Mouse (Mus musculus) liver, embryonic 12.5 days (tissue): ENCODE data around the gene Il3ra. TPM values are rescaled to one million over a fixed set of nuclear protein-coding genes. Genes with fewer than 3 reads are reported as not detected.

ENCODE experiments used
- ATAC-seq: fragments of 200-750 bp; cut with Nextera tagmentation; 2 replicates; pipeline ENCODE4 v1.8.0; 2017; ENCODE audit warnings: moderate number of reproducible peaks, mild to moderate bottlenecking, moderate library complexity
- H3K27ac ChIP-seq: fragments of 300-500 bp; sonication (generic); 2 replicates; pipeline ENCODE4 v1.5.1; 2016; ENCODE audit warnings: mild to moderate bottlenecking
- H3K27me3 ChIP-seq: fragments of 300-500 bp; sonication (generic); replicated peaks from 2 replicates; pipeline ENCODE4 v1.6.1; 2016; ENCODE audit warnings: mild to moderate bottlenecking, moderate library complexity
- H3K36me3 ChIP-seq: fragments of 300-500 bp; sonication (generic); 2 replicates; pipeline ENCODE4 v1.6.1; 2016; ENCODE audit warnings: mild to moderate bottlenecking, moderate library complexity
- H3K4me1 ChIP-seq: fragments of 300-500 bp; sonication (generic); 2 replicates; pipeline ENCODE4 v1.6.1; 2016
- H3K4me2 ChIP-seq: fragments of 300-500 bp; sonication (generic); 2 replicates; pipeline ENCODE4 v1.6.1; 2016; ENCODE audit warnings: mild to moderate bottlenecking, moderate library complexity
- H3K4me3 ChIP-seq: fragments of 300-500 bp; sonication (generic); 2 replicates; pipeline ENCODE4 v1.5.1; 2016; ENCODE audit warnings: mild to moderate bottlenecking, moderate library complexity
- H3K9ac ChIP-seq: fragments of 300-500 bp; sonication (generic); 2 replicates; pipeline ENCODE4 v1.6.1; 2016; ENCODE audit warnings: mild to moderate bottlenecking, moderate library complexity
- H3K9me3 ChIP-seq: fragments of 300-500 bp; sonication (generic); replicated peaks from 2 replicates; pipeline ENCODE4 v1.6.1; 2016; ENCODE audit warnings: mild to moderate bottlenecking, moderate library complexity
- WGBS: fragments of 180-500 bp; shearing (Covaris S2); methylation state at CpG from one replicate; pipeline ENCODE4 v1.1.7; 2016; ENCODE audit not compliant: insufficient replicate concordance; 5-methylcytosine and 5-hydroxymethylcytosine counted together
- polyA plus RNA-seq: library from polyadenylated mRNA; unstranded; fragments of >200 nt; fragmentation: Nextera tagmentation; extraction: Ambion mirVana; gene quantifications from 2 replicates; pipeline ENCODE4 v1.2.1, GENCODE M21; 2016

Il3ra gene
- polyA plus RNA-seq, 1 experiment from 2014 or later = 2.1 TPM

GRCm38 (mm10) chr14:14350263-14351147 lies 4.4 kb downstream of the Il3ra start:
- H3K9me3 ChIP-seq = peaks cover 89% of the 10 kb centered on the region
- H3K27ac ChIP-seq = no peak overlapping the region
- H3K4me3 ChIP-seq = no peak overlapping the region
- no peak for ATAC-seq
- 91% methylated on average over 29 of the region's 29 CpGs for WGBS
- H3K36me3 ChIP-seq = peaks cover 46% of the 10 kb centered on the region
- H3K4me2 ChIP-seq = no peak overlapping the region
- H3K27me3 ChIP-seq = no peaks in the 10 kb centered on the region
- peaks cover 15% of the 10 kb centered on the region for H3K4me1 ChIP-seq
- H3K9ac ChIP-seq = no peak overlapping the region

DNA sequence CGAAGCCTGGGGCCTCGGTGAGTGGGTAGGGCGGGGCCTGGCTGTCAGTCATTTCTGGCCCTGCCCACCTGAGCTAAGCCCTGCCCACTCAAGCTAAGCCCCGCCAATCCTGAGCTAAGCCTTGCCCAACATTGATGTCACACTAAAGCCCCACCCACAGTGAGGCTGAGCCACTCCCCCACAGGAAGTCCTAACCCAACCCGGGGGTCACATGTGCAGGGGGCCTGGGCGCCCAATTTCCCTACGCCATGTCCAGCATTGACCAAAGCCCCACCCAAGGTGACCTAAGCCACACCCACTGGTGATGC lies 5.0 kb downstream of the Il3ra start:
- peaks cover 48% of the 10 kb centered on the region for H3K36me3 ChIP-seq
- H3K4me2 ChIP-seq = no peak overlapping the region
- peaks cover 90% of the 10 kb centered on the region for H3K9me3 ChIP-seq
- H3K4me1 ChIP-seq = peaks cover 9% of the 10 kb centered on the region
- 84% methylated on average over 7 of the region's 7 CpGs for WGBS
- H3K27me3 ChIP-seq = no peaks in the 10 kb centered on the region
- ATAC-seq = no peak
- H3K4me3 ChIP-seq = no peak overlapping the region
- no peak overlapping the region for H3K9ac ChIP-seq
- H3K27ac ChIP-seq = no peak overlapping the region

DNA sequence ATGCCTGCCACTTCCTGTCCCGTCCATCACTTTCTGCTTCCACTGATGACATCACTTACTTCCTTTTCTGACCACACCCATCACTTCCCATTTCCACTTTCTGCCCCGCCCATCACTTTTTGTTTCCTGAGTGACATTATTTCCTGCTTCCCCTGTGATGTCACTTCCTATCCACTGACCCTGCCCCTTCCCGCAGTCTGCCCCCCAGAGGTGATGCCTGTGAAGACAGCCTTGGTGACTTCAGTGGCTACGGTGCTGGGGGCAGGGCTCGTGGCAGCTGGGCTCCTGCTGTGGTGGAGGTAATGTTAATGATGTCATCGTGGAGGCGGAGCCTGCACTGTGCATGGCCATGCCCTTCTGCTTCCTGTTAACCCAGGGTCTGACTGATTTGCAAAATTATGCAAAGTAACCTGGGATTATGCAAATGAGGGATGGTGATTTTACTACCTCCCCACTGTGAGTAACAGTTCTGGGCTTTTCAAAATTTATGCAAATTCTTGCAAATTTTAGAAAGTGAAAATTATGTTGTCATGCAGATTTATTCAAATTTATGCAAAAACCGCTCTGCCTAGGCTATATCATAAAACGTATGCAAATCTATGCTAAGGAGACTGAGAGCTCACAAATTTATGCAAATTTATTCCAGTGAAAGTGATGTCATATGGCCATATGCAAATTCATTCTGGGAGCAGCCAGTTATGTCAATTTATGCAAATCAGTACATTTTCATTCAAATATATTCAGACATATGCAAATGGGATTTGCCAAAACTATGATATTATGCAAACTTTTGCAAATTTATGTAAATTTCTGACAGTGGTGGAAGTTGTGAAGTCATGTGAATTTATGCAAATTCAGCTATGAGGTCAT lies 5.9 kb downstream of the Il3ra start:
- Histone ChIP-seq H3K27ac (no peak overlapping the region), H3K4me1 (peaks cover under 1% of the 10 kb centered on the region; the same call in 1 of the 2 replicates), H3K4me2 (no peak overlapping the region), H3K4me3 (no peak overlapping the region), H3K9ac (no peak overlapping the region), H3K9me3 (peaks cover 86% of the 10 kb centered on the region), H3K36me3 (peaks cover 48% of the 10 kb centered on the region), H3K27me3 (no peaks in the 10 kb centered on the region)
- ATAC-seq = no peak
- WGBS = 78% methylated on average over 9 of the region's 9 CpGs

DNA sequence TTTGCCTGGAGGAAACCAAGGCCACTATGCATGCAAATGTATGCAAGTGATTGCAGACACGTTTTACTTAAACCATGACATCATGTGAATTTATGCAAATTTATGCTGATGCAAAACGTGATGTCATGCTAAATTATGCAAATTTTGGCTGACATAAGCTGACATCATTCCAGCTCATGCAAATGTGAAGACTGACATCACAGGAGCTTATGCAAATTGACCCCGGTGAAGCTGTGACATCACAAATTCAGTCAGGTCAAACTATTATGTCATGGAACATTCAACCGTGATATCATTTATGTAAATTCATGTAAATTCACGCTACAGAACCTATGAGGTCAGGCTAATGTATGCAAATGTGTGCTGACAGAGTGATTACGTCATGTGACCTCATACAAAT lies 6.5 kb downstream of the Il3ra start:
- H3K4me3 ChIP-seq = no peak overlapping the region
- 72% methylated on average over 6 of the region's 6 CpGs for WGBS
- H3K4me1 ChIP-seq = no peaks in the 10 kb centered on the region
- peaks cover 79% of the 10 kb centered on the region for H3K9me3 ChIP-seq
- no peak overlapping the region for H3K4me2 ChIP-seq
- H3K9ac ChIP-seq = no peak overlapping the region
- ATAC-seq = no peak
- H3K27ac ChIP-seq = no peak overlapping the region
- H3K36me3 ChIP-seq = peaks cover 48% of the 10 kb centered on the region
- H3K27me3 ChIP-seq = no peaks in the 10 kb centered on the region

- Histone ChIP-seq H3K27me3 (no peaks in the 10 kb centered on the region), H3K9me3 (peaks cover 73% of the 10 kb centered on the region), H3K27ac (no peak overlapping the region), H3K9ac (no peak overlapping the region), H3K36me3 (peaks cover 43% of the 10 kb centered on the region), H3K4me1 (no peaks in the 10 kb centered on the region), H3K4me3 (no peak overlapping the region), H3K4me2 (no peak overlapping the region)
- 75% methylated on average over 7 of the region's 7 CpGs for whole genome bisulfite sequencing
- no peak for ATAC-seq
Observed at GRCm38 (mm10) chr14:14353081-14353732, 7.1 kb downstream of the Il3ra start.

GRCm38 (mm10) chr14:14353740-14354510 lies 7.8 kb downstream of the Il3ra start:
- H3K4me2 ChIP-seq = no peak overlapping the region
- H3K27me3 ChIP-seq = no peaks in the 10 kb centered on the region
- H3K4me3 ChIP-seq = no peak overlapping the region
- H3K9me3 ChIP-seq = peaks cover 66% of the 10 kb centered on the region
- no peaks in the 10 kb centered on the region for H3K4me1 ChIP-seq
- 79% methylated on average over 8 of the region's 8 CpGs for WGBS
- no peak overlapping the region for H3K9ac ChIP-seq
- ATAC-seq = no peak
- H3K27ac ChIP-seq = no peak overlapping the region
- H3K36me3 ChIP-seq = peaks cover 38% of the 10 kb centered on the region

DNA sequence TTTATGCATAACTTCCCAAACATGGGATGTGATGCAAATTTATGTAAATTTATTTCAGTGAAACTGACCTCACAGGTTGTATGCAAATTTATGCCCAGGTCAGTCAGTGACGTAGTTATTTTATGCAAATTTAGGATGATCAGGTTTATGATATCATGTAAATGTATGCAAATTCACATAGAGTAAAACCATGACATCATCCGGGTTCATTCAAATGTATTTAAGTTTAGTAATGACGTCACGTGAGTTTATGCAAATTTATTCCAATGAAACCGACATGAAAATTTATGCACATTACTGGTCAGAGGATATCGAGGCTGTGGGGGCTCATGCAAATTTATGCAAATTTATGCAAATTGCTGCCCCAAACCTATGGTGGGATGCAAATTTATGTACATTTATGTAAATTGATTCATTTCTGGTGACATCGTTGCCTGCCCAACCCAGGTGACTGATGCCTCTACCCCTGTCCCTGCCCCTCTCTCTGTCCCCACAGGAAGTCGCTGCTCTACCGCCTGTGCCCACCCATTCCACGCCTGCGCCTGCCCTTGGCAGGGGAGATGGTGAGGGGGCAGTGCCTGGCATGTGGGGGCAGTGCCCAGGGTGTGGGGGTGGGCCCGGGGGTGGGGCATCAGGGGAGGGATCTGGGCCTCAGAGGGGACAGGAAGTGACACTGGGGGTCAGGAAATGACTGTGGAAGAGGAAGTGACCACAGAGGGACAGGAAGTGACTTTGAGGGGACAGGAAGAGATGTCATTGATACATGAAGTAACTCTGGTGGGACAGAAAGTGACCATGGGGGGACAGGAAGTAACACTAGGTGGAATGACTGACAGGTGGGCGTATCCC lies 8.7 kb downstream of the Il3ra start:
- 78% methylated on average over 13 of the region's 13 CpGs for WGBS
- peaks cover 30% of the 10 kb centered on the region for H3K36me3 ChIP-seq
- no peak overlapping the region for H3K4me2 ChIP-seq
- no peaks in the 10 kb centered on the region for H3K27me3 ChIP-seq
- no peak overlapping the region for H3K4me3 ChIP-seq
- peak; percentile 31 for ATAC-seq
- peaks cover 58% of the 10 kb centered on the region for H3K9me3 ChIP-seq
- H3K27ac ChIP-seq = no peak overlapping the region
- no peak overlapping the region for H3K9ac ChIP-seq
- H3K4me1 ChIP-seq = no peaks in the 10 kb centered on the region

GRCm38 (mm10) chr14:14355360-14355646 lies 9.2 kb downstream of the Il3ra start:
- Histone ChIP-seq H3K9ac (no peak overlapping the region), H3K27me3 (no peaks in the 10 kb centered on the region), H3K4me2 (no peak overlapping the region), H3K27ac (no peak overlapping the region), H3K36me3 (peaks cover 25% of the 10 kb centered on the region), H3K9me3 (peaks cover 53% of the 10 kb centered on the region), H3K4me1 (no peaks in the 10 kb centered on the region), H3K4me3 (no peak overlapping the region)
- ATAC-seq = peak; percentile 58
- 78% methylated on average over 8 of the region's 8 CpGs for WGBS

GRCm38 (mm10) chr14:14395535-14395934 lies 49.5 kb downstream of the Il3ra start:
- no peaks in the 10 kb centered on the region for H3K9me3 ChIP-seq
- WGBS = 76% methylated on average over 1 of the region's 1 CpGs
- H3K9ac ChIP-seq = no peak overlapping the region
- no peak overlapping the region for H3K27ac ChIP-seq
- H3K4me3 ChIP-seq = no peak overlapping the region
- H3K27me3 ChIP-seq = no peaks in the 10 kb centered on the region
- no peak for ATAC-seq
- H3K4me2 ChIP-seq = no peak overlapping the region
- no peaks in the 10 kb centered on the region for H3K36me3 ChIP-seq
- no peaks in the 10 kb centered on the region for H3K4me1 ChIP-seq

DNA sequence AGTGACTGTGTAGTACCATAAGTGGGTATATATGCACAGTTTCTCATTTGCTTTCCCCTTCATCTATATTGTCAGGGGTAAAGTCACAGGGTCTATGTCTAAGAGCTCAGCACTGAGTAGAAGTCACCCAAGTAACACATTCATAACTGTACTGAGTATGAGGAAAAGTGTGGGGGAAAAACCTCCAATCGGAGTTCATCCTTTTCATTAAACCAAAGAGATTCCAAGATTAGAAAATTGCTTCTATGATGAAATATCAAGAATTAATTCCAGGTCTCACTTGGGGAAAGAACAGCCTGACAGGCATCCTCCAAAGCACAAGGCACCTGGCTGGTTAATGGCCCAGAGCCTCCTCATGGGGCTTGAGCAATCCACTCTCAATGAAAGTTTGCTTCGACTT lies 54.9 kb downstream of the Il3ra start, which contains the start of gene Olfr721-ps1:
Olfr721-ps1 (plus strand) TSS at position 301 of the 400 bp plus-strand sequence.
- Histone ChIP-seq H3K36me3 (no peaks in the 10 kb centered on the region), H3K4me3 (no peak within 1 kb of the TSS), H3K4me2 (no peak within 1 kb of the TSS), H3K27ac (no peak within 1 kb of the TSS), H3K9ac (no peak within 1 kb of the TSS), H3K27me3 (no peaks in the 10 kb centered on the region), H3K9me3 (no peaks in the 10 kb centered on the region), H3K4me1 (no peaks in the 10 kb centered on the region)
- no peak for ATAC-seq
- 66% methylated on average over 2 of the region's 2 CpGs for WGBS
